Mouse (Mus musculus) heart, embryonic 14.5 days (tissue): ENCODE results near the gene Chrna9. TPM values are rescaled to one million over a fixed set of nuclear protein-coding genes. Genes with fewer than 3 reads are reported as not detected.

ENCODE experiments used
- ATAC-seq: fragments of 200-750 bp; cut with Nextera tagmentation; 2 replicates; pipeline ENCODE4 v1.8.0; 2017; ENCODE audit warnings: low read depth, moderate TSS enrichment; ENCODE audit not compliant: insufficient number of reproducible peaks, insufficient read depth, low FRiP score
- H3K27ac ChIP-seq, 2 experiments: fragments of 200-500 bp in 1 of 2; fragments of 300-500 bp in 1 of 2; sonication (generic) in 1 of 2; replicated peaks in 1 of 2; 2 replicates each; pipeline ENCODE4 v1.5.1; 2012 to 2014; ENCODE audit warnings: low read depth in 2 of 2, low read length in 2 of 2, control low read depth in 1 of 2, mild to moderate bottlenecking in 1 of 2, mixed read lengths in 1 of 2; ENCODE audit not compliant: control insufficient read depth in 1 of 2, insufficient read depth in 1 of 2
- H3K27me3 ChIP-seq: fragments of 300-500 bp; sonication (generic); 2 replicates; pipeline ENCODE4 v1.6.1; 2014; ENCODE audit warnings: mild to moderate bottlenecking, low read length, control low read depth; ENCODE audit not compliant: control insufficient read depth, insufficient read depth
- H3K36me3 ChIP-seq: fragments of 300-500 bp; sonication (generic); 2 replicates; pipeline ENCODE4 v1.6.1; 2014; ENCODE audit warnings: mild to moderate bottlenecking, control low read depth, low read length, mixed read lengths; ENCODE audit not compliant: control insufficient read depth, insufficient read depth
- H3K4me1 ChIP-seq, 2 experiments: fragments of 200-500 bp in 1 of 2; fragments of 300-500 bp in 1 of 2; sonication (generic) in 1 of 2; 2 replicates each; pipeline ENCODE4 v1.6.1; 2012 to 2014; ENCODE audit warnings: low read length in 2 of 2, control low read depth in 1 of 2, mixed read lengths in 1 of 2; ENCODE audit not compliant: control insufficient read depth in 2 of 2, insufficient read depth in 2 of 2
- H3K4me2 ChIP-seq: fragments of 300-500 bp; sonication (generic); 2 replicates; pipeline ENCODE4 v1.6.1; 2014; ENCODE audit warnings: mild to moderate bottlenecking, low read length
- H3K4me3 ChIP-seq, 2 experiments: fragments of 200-500 bp in 1 of 2; fragments of 300-500 bp in 1 of 2; sonication (generic) in 1 of 2; 2 replicates each; pipeline ENCODE4 v1.5.1; 2012 to 2014; ENCODE audit warnings: low read length in 2 of 2, mild to moderate bottlenecking in 2 of 2, control low read depth in 1 of 2, low read depth in 1 of 2, moderate library complexity in 1 of 2; ENCODE audit not compliant: control insufficient read depth in 1 of 2, insufficient read depth in 1 of 2
- H3K9ac ChIP-seq: fragments of 300-500 bp; sonication (generic); 2 replicates; pipeline ENCODE4 v1.6.1; 2014; ENCODE audit warnings: mild to moderate bottlenecking, low read length
- H3K9me3 ChIP-seq: fragments of 300-500 bp; sonication (generic); 2 replicates; pipeline ENCODE4 v1.6.1; 2016; ENCODE audit warnings: low read length, control low read depth; ENCODE audit not compliant: control insufficient read depth
- WGBS: fragments of 180-500 bp; shearing (Covaris S2); extraction: QIAGEN DNeasy Blood & Tissue Kit; methylation state at CpG from one replicate; pipeline ENCODE4 v1.1.7; 2014; 5-methylcytosine and 5-hydroxymethylcytosine counted together
- microRNA-seq: library from miRNA; unstranded; fragments of <30 nt; microRNA quantifications from one replicate; pipeline ENCODE4, GENCODE M21; 2016
- polyA plus RNA-seq: library from polyadenylated mRNA; unstranded; fragments of >200 nt; fragmentation: Nextera tagmentation; extraction: Ambion mirVana; gene quantifications from 2 replicates; pipeline ENCODE4 v1.2.1, GENCODE M21; 2014

Chrna9 gene
- polyA plus RNA-seq, 1 experiment from 2014 or later: not detected

DNA sequence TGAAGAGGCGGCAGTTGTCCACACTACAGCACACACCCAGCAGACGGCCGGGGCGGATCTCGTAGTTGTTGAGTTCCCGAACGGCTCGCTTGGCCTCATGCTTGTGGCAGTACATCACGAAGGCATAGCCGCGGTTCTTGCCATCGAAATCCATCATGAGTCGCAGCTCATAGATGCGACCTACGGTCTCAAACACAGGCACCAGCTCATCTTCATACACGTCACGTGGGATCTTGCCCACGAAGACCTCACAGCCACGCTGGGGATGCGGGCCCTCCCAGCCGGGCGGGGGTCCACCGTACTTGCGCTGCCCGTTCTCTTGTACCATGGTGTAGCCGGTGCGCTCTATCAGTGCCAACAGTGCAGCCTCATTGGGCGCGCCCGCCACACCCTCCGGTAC lies 92.1 kb downstream of the Chrna9 start:
- no peak overlapping the region for H3K4me2 ChIP-seq
- no peak for ATAC-seq
- H3K36me3 ChIP-seq: no peaks in the 10 kb centered on the region
- no peak overlapping the region for H3K27ac ChIP-seq
- no peak overlapping the region for H3K9ac ChIP-seq
- no peak overlapping the region for H3K4me3 ChIP-seq
- no peaks in the 10 kb centered on the region for H3K27me3 ChIP-seq
- 96% methylated on average over 31 of the region's 31 CpGs for WGBS
- 0 out of 2 replicates have a peak, but pooled peaks cover 10% of the 10 kb centered on the region for H3K9me3 ChIP-seq
- H3K4me1 ChIP-seq: no peaks in the 10 kb centered on the region

Small RNA genes within 50 kb of the gene (microRNA-seq; reads per million reads assigned to microRNA genes)
- not detected for gene Gm25952

Other genes starting within 250 kb of the Chrna9 start
- 55.1 and 56.1 TPM in 2 replicates for gene Pds5a, start 236.6 kb upstream of the Chrna9 start, polyA plus RNA-seq
- 25.6 and 28.1 TPM in 2 replicates for gene N4bp2, start 171.4 kb upstream of the Chrna9 start, polyA plus RNA-seq
- gene Rhoh, start 73.7 kb upstream of the Chrna9 start, polyA plus RNA-seq: 0.74 and 0.77 TPM in 2 replicates
- gene 9130230L23Rik, start 69.4 kb downstream of the Chrna9 start, polyA plus RNA-seq: 0.14 TPM in 1 of 2 replicates, not detected in the other
- gene Rbm47, start 238.2 kb downstream of the Chrna9 start, polyA plus RNA-seq: 1.6 and 1.8 TPM in 2 replicates